ENCODE assay signal across 15 mouse cellular contexts in the genomic region with DNA sequence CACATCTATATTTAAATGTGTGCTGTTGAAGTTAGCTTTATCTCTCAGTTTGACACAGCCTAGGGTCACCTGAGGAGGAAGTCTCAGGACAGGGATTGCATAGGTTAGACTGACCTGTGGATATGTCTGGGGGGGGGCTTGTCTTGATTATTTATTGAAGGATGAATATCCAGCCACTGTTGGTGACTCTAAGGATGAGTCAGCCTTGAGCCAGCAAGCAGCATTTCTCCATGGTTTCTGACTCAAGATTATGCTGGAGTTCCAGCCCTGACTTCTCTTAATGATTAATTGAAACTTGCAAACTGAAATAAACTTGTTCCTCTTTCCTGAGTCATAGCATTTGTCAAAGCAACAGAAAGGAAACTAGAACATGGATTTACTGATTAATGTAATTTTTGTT.
"Had no signal": no experiment of that assay in that cellular context is flagged by ENCODE, and none has a peak within 500 bp of the region (broad histone marks: within the 10 kb centered on the region; RNA-seq: fewer than 3 reads in every experiment).

No protein-coding gene starts in this region.

- DNase-seq: kidney, postnatal 14 days; layer of hippocampus, adult 9-11 months; layer of hippocampus, postnatal 36 days; liver; liver, embryonic 13.5 days; liver, postnatal 0 days; lung, postnatal 14 days; right cerebral cortex, postnatal 14 days; thymus, adult 2 months; thymus, postnatal 25 days had no signal

- H3K36me3 ChIP-seq: limb, embryonic 12.5 days; liver, embryonic 13.5 days; lung, embryonic 15.5 days; midbrain, embryonic 12.5 days; stomach, embryonic 15.5 days had no signal

- H3K9me3 ChIP-seq: limb, embryonic 12.5 days; liver, embryonic 13.5 days; lung, embryonic 15.5 days; midbrain, embryonic 12.5 days; stomach, embryonic 15.5 days had no signal

- H3K9ac ChIP-seq: limb, embryonic 12.5 days; liver, embryonic 13.5 days; liver, postnatal 0 days; lung, embryonic 15.5 days; midbrain, embryonic 12.5 days; stomach, embryonic 15.5 days had no signal

- H3K4me2 ChIP-seq: limb, embryonic 12.5 days; liver, embryonic 13.5 days; lung, embryonic 15.5 days; midbrain, embryonic 12.5 days; stomach, embryonic 15.5 days had no signal

- ATAC-seq: liver, postnatal 0 days had no signal

- H3K4me3 ChIP-seq: limb, embryonic 12.5 days; liver, embryonic 13.5 days; lung, embryonic 15.5 days; midbrain, embryonic 12.5 days; stomach, embryonic 15.5 days had no signal

- H3K27ac ChIP-seq: limb, embryonic 12.5 days; liver, embryonic 13.5 days; lung, embryonic 15.5 days; macrophage; midbrain, embryonic 12.5 days; stomach, embryonic 15.5 days had no signal

- H3K4me1 ChIP-seq: limb, embryonic 12.5 days; liver, embryonic 13.5 days; lung, embryonic 15.5 days; midbrain, embryonic 12.5 days; stomach, embryonic 15.5 days had no signal

- H3K27me3 ChIP-seq: limb, embryonic 12.5 days; liver, embryonic 13.5 days; lung, embryonic 15.5 days; midbrain, embryonic 12.5 days; stomach, embryonic 15.5 days had no signal
